Mouse (Mus musculus): ENCODE measurements around the gene Surf1.

GRCm38 (mm10) chr2:26864879-26865278 is 51.5 kb downstream of the Surf1 start, which contains the start of gene Abo:
- TF ChIP-seq POLR2A (IDR thresholded peaks at IDR 0.05; ENCODE audit: low read depth, low read length) (no peak), CTCF (conservative IDR thresholded peaks at IDR 0.05; ENCODE audit: insufficient read depth, insufficient read length, low read depth, low read length) (no peak)
